Mouse (Mus musculus) CH12.LX (cell line): ENCODE results near the gene Hmcn1. TPM values are rescaled to one million over a fixed set of nuclear protein-coding genes. Genes with fewer than 3 reads are reported as not detected.

Experiments
- DNase-seq: peaks from one replicate; pipeline ENCODE4 v3.0.0-alpha.2; 2013; ENCODE audit errors: extremely low read depth
- H3K27ac ChIP-seq: 2 replicates; pipeline ENCODE4 v1.5.1; 2012; ENCODE audit warnings: low read depth, mild to moderate bottlenecking, control low read depth, moderate library complexity; ENCODE audit not compliant: insufficient read depth
- H3K27me3 ChIP-seq: replicated peaks from 2 replicates; pipeline ENCODE3; 2012; ENCODE audit warnings: inconsistent platforms
- H3K36me3 ChIP-seq, 2 experiments: replicated peaks in 1 of 2; 2 replicates each; pipeline versions ENCODE3 to v1.6.1; 2012; ENCODE audit warnings: inconsistent platforms in 1 of 2, low read length in 1 of 2, mild to moderate bottlenecking in 1 of 2, mixed read lengths in 1 of 2, moderate library complexity in 1 of 2; ENCODE audit not compliant: control insufficient read depth in 1 of 2, insufficient read depth in 1 of 2
- H3K4me1 ChIP-seq, 2 experiments: 2 replicates each; pipeline ENCODE4 v1.6.1; 2012; ENCODE audit warnings: inconsistent platforms in 1 of 2, moderate library complexity in 1 of 2; ENCODE audit not compliant: insufficient read depth in 2 of 2, control insufficient read depth in 1 of 2
- H3K4me2 ChIP-seq: 2 replicates; pipeline ENCODE4 v1.6.1; 2012; ENCODE audit warnings: low read depth, mild to moderate bottlenecking, control low read depth; ENCODE audit not compliant: poor library complexity, insufficient read depth, severe bottlenecking
- H3K4me3 ChIP-seq, 3 experiments: fragments of 150-350 bp in 1 of 3; sonication (generic) in 1 of 3; replicated peaks in 1 of 3; 2 replicates each; pipeline versions ENCODE3 to v1.5.1; 2011 to 2012; ENCODE audit warnings: low read depth in 2 of 3, low read length in 2 of 3, mild to moderate bottlenecking in 2 of 3, moderate library complexity in 2 of 3, control low read depth in 1 of 3, improper control_type of control experiment in 1 of 3, inconsistent platforms in 1 of 3, mixed read lengths in 1 of 3; ENCODE audit not compliant: poor library complexity in 1 of 3
- H3K79me2 ChIP-seq: replicated peaks from 2 replicates; pipeline ENCODE4 v1.6.1; 2012; ENCODE audit warnings: mild to moderate bottlenecking, moderate library complexity; ENCODE audit not compliant: control insufficient read depth, poor library complexity, insufficient read depth, severe bottlenecking; ENCODE audit errors: extremely low read depth
- H3K9ac ChIP-seq: 2 replicates; pipeline ENCODE4 v1.6.1; 2012; ENCODE audit warnings: low read depth, mild to moderate bottlenecking, control low read depth, moderate library complexity; ENCODE audit not compliant: insufficient read depth
- H3K9me3 ChIP-seq: replicated peaks from 2 replicates; pipeline ENCODE3; 2012; ENCODE audit warnings: low read length, inconsistent platforms, mixed read lengths
- BHLHE40 ChIP-seq: IDR thresholded peaks from 2 replicates; pipeline ENCODE4 v1.6.1; 2011; ENCODE audit warnings: mild to moderate bottlenecking, low read depth, low read length, improper control_type of control experiment
- CHD1 ChIP-seq: IDR thresholded peaks from 2 replicates; pipeline ENCODE4 v1.6.1; 2012; ENCODE audit warnings: low read depth, low read length, improper control_type of control experiment, inconsistent platforms
- CHD2 ChIP-seq: IDR thresholded peaks from 2 replicates; pipeline ENCODE4 v1.6.1; 2011; ENCODE audit warnings: low read length, improper control_type of control experiment
- CTCF ChIP-seq, 2 experiments: IDR thresholded peaks in 1 of 2; conservative IDR thresholded peaks in 1 of 2; 2 replicates each; pipeline ENCODE4 v1.5.1; 2011 to 2012; ENCODE audit warnings: low read depth in 2 of 2, low read length in 2 of 2, improper control_type of control experiment in 1 of 2, inconsistent platforms in 1 of 2, mild to moderate bottlenecking in 1 of 2, moderate library complexity in 1 of 2
- E2F4 ChIP-seq: IDR thresholded peaks from 2 replicates; pipeline ENCODE4 v1.6.1; 2011; ENCODE audit warnings: low read depth, low read length, improper control_type of control experiment; ENCODE audit not compliant: insufficient replicate concordance
- ELF1 ChIP-seq: IDR thresholded peaks from 2 replicates; pipeline ENCODE4 v1.6.1; 2014; ENCODE audit warnings: low read depth, mild to moderate bottlenecking, inconsistent platforms, low read length, improper control_type of control experiment
- EP300 ChIP-seq: IDR thresholded peaks from 2 replicates; pipeline ENCODE4 v1.6.1; 2011; ENCODE audit warnings: low read length, improper control_type of control experiment
- ETS1 ChIP-seq: conservative IDR thresholded peaks from 2 replicates; pipeline ENCODE4 v1.6.1; 2012; ENCODE audit warnings: low read depth, mild to moderate bottlenecking, inconsistent platforms, low read length, improper control_type of control experiment, moderate library complexity
- GABPA ChIP-seq: IDR thresholded peaks from 2 replicates; pipeline ENCODE4 v1.6.1; 2012; ENCODE audit warnings: low read depth, low read length, improper control_type of control experiment, inconsistent platforms; ENCODE audit not compliant: insufficient replicate concordance
- HCFC1 ChIP-seq: IDR thresholded peaks from 2 replicates; pipeline ENCODE4 v1.6.1; 2012; ENCODE audit warnings: low read depth, mild to moderate bottlenecking, inconsistent platforms, low read length, improper control_type of control experiment
- IRF4 ChIP-seq: IDR thresholded peaks from 2 replicates; pipeline ENCODE4 v1.6.1; 2014; ENCODE audit warnings: low read depth, mild to moderate bottlenecking, inconsistent platforms, low read length, improper control_type of control experiment
- JUND ChIP-seq: conservative IDR thresholded peaks from 2 replicates; pipeline ENCODE4 v1.6.1; 2011; ENCODE audit warnings: low read depth, low read length, improper control_type of control experiment
- MAX ChIP-seq: IDR thresholded peaks from 2 replicates; pipeline ENCODE4 v1.6.1; 2011; ENCODE audit warnings: low read length, improper control_type of control experiment
- MAZ ChIP-seq: IDR thresholded peaks from 2 replicates; pipeline ENCODE4 v1.6.1; 2012; ENCODE audit warnings: low read depth, mild to moderate bottlenecking, inconsistent platforms, low read length, improper control_type of control experiment, moderate library complexity
- MEF2A ChIP-seq: IDR thresholded peaks from 2 replicates; pipeline ENCODE4 v1.6.1; 2014; ENCODE audit warnings: low read depth, mild to moderate bottlenecking, inconsistent platforms, low read length, improper control_type of control experiment, borderline replicate concordance
- MYC ChIP-seq: IDR thresholded peaks from 2 replicates; pipeline ENCODE4 v1.6.1; 2011; ENCODE audit warnings: low read depth, mild to moderate bottlenecking, improper control_type of control experiment, low read length
- NELFE ChIP-seq: IDR thresholded peaks from 2 replicates; pipeline ENCODE4 v1.6.1; 2011; ENCODE audit warnings: low read depth, low read length, improper control_type of control experiment
- NRF1 ChIP-seq: IDR thresholded peaks from 2 replicates; pipeline ENCODE4 v1.6.1; 2014; ENCODE audit warnings: low read depth, mild to moderate bottlenecking, inconsistent platforms, low read length, improper control_type of control experiment, moderate library complexity
- PAX5 ChIP-seq: IDR thresholded peaks from 2 replicates; pipeline ENCODE4 v1.6.1; 2012; ENCODE audit warnings: low read length, inconsistent platforms, mixed read lengths
- POLR2A ChIP-seq: IDR thresholded peaks from 2 replicates; pipeline ENCODE4 v1.6.1; 2011; ENCODE audit warnings: low read depth, mild to moderate bottlenecking, improper control_type of control experiment, low read length
- POLR2AphosphoS2 ChIP-seq: IDR thresholded peaks from 2 replicates; pipeline ENCODE4 v1.6.1; 2011; ENCODE audit warnings: low read depth, low read length, improper control_type of control experiment
- RCOR1 ChIP-seq: conservative IDR thresholded peaks from 2 replicates; pipeline ENCODE4 v1.6.1; 2012; ENCODE audit warnings: low read depth, mild to moderate bottlenecking, inconsistent platforms, low read length, improper control_type of control experiment
- SMC3 ChIP-seq: IDR thresholded peaks from 2 replicates; pipeline ENCODE4 v1.6.1; 2011; ENCODE audit warnings: low read depth, low read length, improper control_type of control experiment
- TBP ChIP-seq: conservative IDR thresholded peaks from 2 replicates; pipeline ENCODE4 v1.6.1; 2011; ENCODE audit warnings: low read depth, low read length, improper control_type of control experiment
- UBTF ChIP-seq: IDR thresholded peaks from 2 replicates; pipeline ENCODE4 v1.6.1; 2012; ENCODE audit warnings: low read depth, mild to moderate bottlenecking, inconsistent platforms, low read length, improper control_type of control experiment, moderate library complexity
- USF2 ChIP-seq: conservative IDR thresholded peaks from 2 replicates; pipeline ENCODE4 v1.6.1; 2011; ENCODE audit warnings: low read depth, low read length, improper control_type of control experiment
- ZNF384 ChIP-seq: IDR thresholded peaks from 2 replicates; pipeline ENCODE4 v1.6.1; 2012; ENCODE audit warnings: low read depth, low read length, improper control_type of control experiment, inconsistent platforms
- dilution Hi-C: fragments of 300-500 bp; cut with MboI; formaldehyde crosslinking; loops from 2 replicates; pipeline ENCODE4 v1.14.3; 2020; ENCODE audit warnings: low sequenced_read_pairs; ENCODE audit not compliant: extremely low pct_unique_long_range_greater_than_20kb, extremely low pct_ligation_motif_present
- in situ Hi-C: fragments of 300-500 bp; cut with MboI; formaldehyde crosslinking; loops from 3 replicates; pipeline ENCODE4 v1.14.3; 2019; ENCODE audit warnings: low sequenced_read_pairs, low pct_ligation_motif_present, low pct_unique_long_range_greater_than_20kb, mixed read lengths
- polyA plus RNA-seq: library from polyadenylated mRNA; unstranded; fragments of >175 nt; gene quantifications from 2 replicates; pipeline ENCODE4 v1.2.1, GENCODE M21; 2012; ENCODE audit warnings: low read depth; ENCODE audit not compliant: insufficient read length
- total RNA-seq, 2 experiments: library from RNA; depleted of rRNA; stranded (reverse); fragments of 300-350 nt in 1 of 2; fragments of >200 nt in 1 of 2; gene quantifications; 2 replicates each; pipeline ENCODE4 v1.2.3; 2012 to 2014

The Hmcn1 gene
- total and polyA plus RNA-seq, 3 experiments, result under 0.01 to 0.04 (median 0.01) TPM

GRCm38 (mm10) chr1:150857779-150858178 lies 135.5 kb downstream of the Hmcn1 start:
- Histone ChIP-seq H3K4me3 (no peak overlapping the region), H3K36me3 (no peaks in the 10 kb centered on the region), H3K9me3 (no peaks in the 10 kb centered on the region), H3K4me2 (no peak overlapping the region), H3K27ac (no peak overlapping the region), H3K4me1 (no peaks in the 10 kb centered on the region), H3K79me2 (no peaks in the 10 kb centered on the region), H3K9ac (no peak overlapping the region), H3K27me3 (no peaks in the 10 kb centered on the region)
- in situ Hi-C loops (no loop called here), dilution Hi-C loops (no loop called here)
- no peak for DNase-seq
- TF ChIP-seq MYC (no peak), USF2 (no peak), MAZ (no peak), JUND (no peak), HCFC1 (no peak), E2F4 (no peak), NRF1 (no peak), BHLHE40 (no peak), IRF4 (no peak), ETS1 (no peak), ZNF384 (no peak), SMC3 (no peak), NELFE (no peak), UBTF (no peak), PAX5 (no peak), RCOR1 (no peak), CHD2 (no peak), ELF1 (no peak), GABPA (no peak)

GRCm38 (mm10) chr1:150833448-150833847 lies 159.8 kb downstream of the Hmcn1 start:
- TF ChIP-seq BHLHE40 (no peak), MEF2A (no peak), IRF4 (no peak), CHD1 (no peak), CTCF (conservative IDR thresholded peaks at IDR 0.05 in 1 of 2, IDR thresholded peaks at IDR 0.05 in 1 of 2; ENCODE audit: low read depth in 2 of 2, low read length in 2 of 2) (no peak), POLR2AphosphoS2 (no peak), ELF1 (no peak), ZNF384 (no peak), NELFE (no peak), TBP (no peak), EP300 (no peak), MAX (no peak), POLR2A (no peak)
- TF ChIP-seq, all 38 proteins: peak for 0
- Histone ChIP-seq H3K9me3 (no peaks in the 10 kb centered on the region), H3K79me2 (no peaks in the 10 kb centered on the region), H3K4me3 (no peak overlapping the region), H3K4me1 (no peaks in the 10 kb centered on the region), H3K27me3 (no peaks in the 10 kb centered on the region), H3K9ac (no peak overlapping the region), H3K4me2 (no peak overlapping the region), H3K27ac (no peak overlapping the region), H3K36me3 (no peaks in the 10 kb centered on the region)
- in situ Hi-C loops, result loop anchor here (25.0 kb wide), 1 partner anchor 179 kb away; no protein-coding TSS in a partner anchor
- DNase-seq, result no peak
- dilution Hi-C loops, result no loop called here
